Mouse (Mus musculus): Measurements from ENCODE around the gene Gm27021. TPM values are rescaled to one million over a fixed set of nuclear protein-coding genes. Genes with fewer than 3 reads are reported as not detected.

The Gm27021 gene
- polyA plus RNA-seq, 1 experiment from 2014 or later, result 5.2 TPM

DNA sequence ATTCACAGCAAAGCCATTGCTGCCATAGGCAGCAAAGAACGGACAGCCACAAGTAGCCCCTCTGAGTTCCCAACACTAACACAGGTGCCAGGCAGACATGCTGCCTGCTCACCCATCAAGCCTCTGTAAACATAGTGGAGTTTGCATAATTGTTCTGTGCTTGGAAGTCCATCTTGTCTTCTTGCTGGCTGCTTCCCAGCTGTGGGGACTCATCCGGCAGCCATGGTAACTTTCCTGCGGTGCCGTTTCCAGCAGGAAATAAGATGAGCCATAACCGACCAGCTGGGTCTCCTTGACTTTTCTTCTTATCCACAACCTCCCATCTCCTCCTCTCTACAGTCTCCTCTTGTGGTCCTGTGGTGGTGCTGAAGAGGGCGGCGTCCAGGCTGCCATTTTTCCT lies 30.5 kb upstream of the Gm27021 start:
- Histone ChIP-seq H3K4me1 (peaks cover 9% of the 10 kb centered on the region; the same call in 1 of the 2 replicates), H3K9me3 (replicated peaks) (no peaks in the 10 kb centered on the region), H3K4me2 (no peak overlapping the region), H3K27ac (replicated peaks) (no peak overlapping the region), H3K36me3 (no peaks in the 10 kb centered on the region), H3K27me3 (replicated peaks) (no peaks in the 10 kb centered on the region), H3K4me3 (replicated peaks) (no peak overlapping the region), H3K9ac (replicated peaks) (no peak overlapping the region)
- 76% methylated on average over 7 of the region's 7 CpGs for WGBS
- no peak for ATAC-seq (ENCODE audit: low FRiP score)

DNA sequence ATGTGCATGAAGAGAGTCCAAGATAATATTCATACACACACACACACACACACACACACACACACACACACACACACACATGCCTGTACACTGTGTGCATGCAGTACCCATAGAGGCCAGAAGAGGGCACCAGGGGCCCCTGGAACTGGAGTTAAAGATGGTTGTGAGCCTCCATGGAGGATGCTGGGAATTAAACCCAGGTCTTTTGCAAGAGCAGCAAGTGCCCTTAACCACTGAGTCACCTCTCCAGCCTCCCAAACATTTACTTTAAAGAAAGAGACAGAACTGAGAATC lies 30.0 kb upstream of the Gm27021 start:
- no peaks in the 10 kb centered on the region for H3K27me3 ChIP-seq (replicated peaks)
- no peak overlapping the region for H3K9ac ChIP-seq (replicated peaks)
- no peak for ATAC-seq (ENCODE audit: low FRiP score)

DNA sequence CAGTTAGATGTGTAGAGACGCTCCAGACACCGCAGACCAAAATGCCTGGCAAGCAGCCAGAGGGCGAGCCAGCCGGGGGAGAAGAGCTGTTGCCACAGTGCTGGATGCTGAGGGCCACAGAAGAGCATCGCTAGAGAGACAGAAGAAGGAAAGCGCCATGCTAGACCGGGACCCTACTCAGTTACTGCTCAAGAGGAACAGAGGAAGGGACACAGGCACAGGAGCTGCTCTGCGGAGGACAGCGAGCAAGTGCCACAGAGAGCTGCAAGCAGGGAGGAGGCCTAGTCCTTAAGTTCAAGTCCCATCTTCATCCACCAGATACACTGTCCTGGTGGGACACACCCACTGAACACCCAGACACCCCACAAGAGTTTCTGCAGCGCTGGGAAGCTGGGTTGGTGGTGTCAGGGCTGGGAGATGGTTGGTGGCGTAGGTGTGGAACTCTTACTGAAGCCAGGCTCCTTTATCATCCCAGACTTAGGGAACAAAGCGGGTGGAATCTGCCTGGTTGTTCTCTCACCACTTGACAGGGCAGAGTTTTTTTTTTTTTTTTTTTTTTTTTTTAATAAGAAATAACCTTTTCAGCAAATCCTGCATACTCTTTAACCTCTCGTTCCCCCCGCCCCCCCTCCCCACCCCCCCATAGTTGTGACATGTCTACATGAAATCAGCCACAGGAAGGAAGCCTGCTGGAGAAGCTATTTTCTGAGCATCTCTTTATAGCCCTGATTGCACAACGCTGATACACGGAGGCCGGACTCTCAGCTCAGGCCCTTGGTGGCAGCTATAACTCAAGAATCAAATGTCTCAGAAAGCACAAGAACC lies 29.5 kb upstream of the Gm27021 start:
- no peaks in the 10 kb centered on the region for H3K27me3 ChIP-seq (replicated peaks)
- ATAC-seq (ENCODE audit: low FRiP score), result no peak
- H3K9ac ChIP-seq (replicated peaks), result no peak overlapping the region
- H3K4me1 ChIP-seq, result peaks cover 9% of the 10 kb centered on the region; the same call in 1 of the 2 replicates
- 75% methylated on average over 17 of the region's 17 CpGs for WGBS
- H3K4me2 ChIP-seq, result no peak overlapping the region
- no peak overlapping the region for H3K4me3 ChIP-seq (replicated peaks)
- H3K27ac ChIP-seq (replicated peaks), result no peak overlapping the region
- H3K36me3 ChIP-seq, result no peaks in the 10 kb centered on the region
- no peaks in the 10 kb centered on the region for H3K9me3 ChIP-seq (replicated peaks)

More for the DNA sequence above, 30.0 kb upstream of the Gm27021 start:
- Histone ChIP-seq H3K36me3 (no peaks in the 10 kb centered on the region), H3K4me1 (peaks cover 9% of the 10 kb centered on the region; the same call in 1 of the 2 replicates), H3K4me3 (replicated peaks) (no peak overlapping the region), H3K27ac (replicated peaks) (no peak overlapping the region), H3K4me2 (no peak overlapping the region), H3K9me3 (replicated peaks) (no peaks in the 10 kb centered on the region)

DNA sequence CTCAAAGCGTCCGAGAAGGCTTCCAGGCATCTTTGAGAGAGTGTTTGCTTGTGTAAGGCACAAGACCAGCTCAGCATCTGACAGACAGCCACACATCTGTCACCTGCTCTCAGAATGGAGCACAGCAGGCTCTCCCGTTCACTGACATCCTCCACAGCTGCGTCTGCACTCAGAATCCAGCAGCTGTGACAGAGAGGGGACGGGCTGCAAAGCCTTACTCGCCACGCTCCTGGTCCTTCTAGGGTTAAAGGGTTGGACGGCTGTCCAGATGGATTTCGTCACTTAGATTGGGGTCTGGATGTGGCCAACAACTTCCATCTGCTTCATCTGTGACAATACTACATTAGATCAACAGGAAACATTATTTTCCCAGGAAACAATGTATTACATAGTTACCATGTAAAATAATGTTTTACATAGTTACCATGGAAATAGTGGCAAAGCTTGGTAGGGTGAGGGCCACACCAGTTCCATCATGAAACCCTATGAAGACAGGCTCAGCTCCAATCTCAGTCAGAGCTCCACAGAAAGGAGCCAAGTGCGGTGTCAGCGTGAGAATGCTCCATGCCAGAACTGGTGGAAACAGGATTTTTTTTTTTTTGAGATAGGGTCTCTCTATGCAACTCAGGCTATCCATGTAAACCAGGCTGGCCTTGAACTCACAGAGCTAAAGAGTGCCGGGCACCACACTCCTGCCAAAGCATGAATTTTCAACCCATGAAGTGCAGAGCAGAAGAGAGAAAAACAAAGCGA lies 28.7 kb upstream of the Gm27021 start:
- no peak overlapping the region for H3K9ac ChIP-seq (replicated peaks)
- no peak for ATAC-seq (ENCODE audit: low FRiP score)
- H3K27me3 ChIP-seq (replicated peaks), result no peaks in the 10 kb centered on the region
- H3K4me1 ChIP-seq, result peaks cover 9% of the 10 kb centered on the region; the same call in 1 of the 2 replicates
- WGBS, result 60% methylated on average over 13 of the region's 13 CpGs
- H3K4me3 ChIP-seq (replicated peaks), result no peak overlapping the region
- H3K4me2 ChIP-seq, result no peak overlapping the region
- H3K27ac ChIP-seq (replicated peaks), result no peak overlapping the region
- H3K36me3 ChIP-seq, result no peaks in the 10 kb centered on the region
- no peaks in the 10 kb centered on the region for H3K9me3 ChIP-seq (replicated peaks)

DNA sequence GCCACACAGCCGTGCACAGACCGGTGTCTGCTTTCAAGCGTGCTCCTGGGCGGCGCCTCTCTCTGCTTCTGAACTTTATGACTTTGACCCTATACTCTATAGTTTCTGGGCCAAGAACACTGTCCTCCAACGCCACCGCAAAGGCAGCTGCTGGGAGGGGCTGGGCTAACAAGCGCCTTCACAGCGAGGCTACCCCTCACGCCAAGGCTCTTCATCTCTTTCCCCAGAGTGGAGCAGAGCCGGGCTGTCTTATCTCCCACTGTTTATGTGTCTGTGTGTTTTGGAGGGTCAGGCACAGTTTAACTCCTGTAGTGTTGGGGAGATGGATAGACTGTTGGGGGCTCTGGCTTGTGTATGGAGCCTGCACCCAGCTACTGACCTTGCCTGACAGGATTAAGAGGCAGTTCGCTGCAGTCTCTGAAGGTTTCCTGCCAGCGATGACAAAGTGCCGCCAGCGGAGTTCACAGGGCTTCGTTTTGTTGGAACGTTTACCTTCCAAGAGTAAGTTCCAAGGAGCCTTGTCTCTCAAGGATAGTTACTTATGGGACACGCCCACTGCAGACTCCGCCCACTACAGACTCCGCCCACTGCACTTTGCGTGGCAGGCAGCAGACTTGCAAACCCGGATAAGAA lies 26.1 kb upstream of the Gm27021 start:
- WGBS, result 40% methylated on average over 22 of the region's 22 CpGs
- H3K36me3 ChIP-seq, result no peaks in the 10 kb centered on the region
- H3K4me2 ChIP-seq, result no peak overlapping the region
- H3K9ac ChIP-seq (replicated peaks), result no peak overlapping the region
- no peak for ATAC-seq (ENCODE audit: low FRiP score)
- no peak overlapping the region for H3K4me3 ChIP-seq (replicated peaks)
- H3K27me3 ChIP-seq (replicated peaks), result no peaks in the 10 kb centered on the region
- H3K9me3 ChIP-seq (replicated peaks), result no peaks in the 10 kb centered on the region
- peaks cover 9% of the 10 kb centered on the region; the same call in 1 of the 2 replicates for H3K4me1 ChIP-seq
- no peak overlapping the region for H3K27ac ChIP-seq (replicated peaks)

DNA sequence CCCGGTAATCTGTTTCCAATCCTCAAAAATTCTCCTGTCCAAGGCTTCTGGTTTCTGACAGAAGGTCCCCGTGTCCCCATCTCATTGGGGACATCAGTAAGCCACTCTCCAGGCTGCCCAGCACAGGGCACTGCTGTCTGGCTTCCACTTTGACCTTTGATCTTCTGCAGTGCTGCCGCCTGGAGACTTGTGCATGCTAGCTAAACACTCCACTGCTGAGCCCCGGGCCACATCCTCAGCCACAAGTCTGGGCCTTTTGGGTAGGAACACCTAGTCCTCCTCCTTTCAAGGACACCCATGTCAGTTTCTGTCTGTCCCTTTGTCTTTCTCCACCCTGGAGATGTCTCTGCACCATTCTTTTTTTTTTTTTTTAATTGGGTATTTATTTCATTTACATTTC lies 25.1 kb upstream of the Gm27021 start:
- Histone ChIP-seq H3K4me2 (no peak overlapping the region), H3K4me3 (replicated peaks) (no peak overlapping the region), H3K4me1 (peaks cover 9% of the 10 kb centered on the region; the same call in 1 of the 2 replicates), H3K9ac (replicated peaks) (no peak overlapping the region), H3K27ac (replicated peaks) (no peak overlapping the region), H3K36me3 (no peaks in the 10 kb centered on the region), H3K27me3 (replicated peaks) (no peaks in the 10 kb centered on the region), H3K9me3 (replicated peaks) (no peaks in the 10 kb centered on the region)
- ATAC-seq (ENCODE audit: low FRiP score), result no peak
- WGBS, result 80% methylated on average over 4 of the region's 4 CpGs

DNA sequence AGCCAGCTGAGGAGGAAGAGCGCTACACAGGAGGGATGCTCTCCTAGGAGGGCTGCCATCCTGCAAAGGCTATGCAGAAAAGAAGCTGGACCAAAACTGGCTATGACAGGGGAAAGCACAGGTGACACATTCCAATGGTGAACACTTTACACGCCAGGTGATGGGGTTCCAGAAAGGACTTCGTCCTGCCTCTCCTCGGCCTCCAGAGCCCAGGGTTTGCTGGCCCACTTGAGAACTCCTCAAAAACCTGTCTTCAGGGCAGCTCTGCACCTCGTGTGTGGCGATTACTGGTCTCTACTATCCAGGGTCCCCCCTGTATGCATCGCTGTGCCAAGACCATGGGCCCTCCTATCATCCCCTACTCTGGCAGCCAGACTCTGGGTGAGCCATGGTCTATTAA lies 20.6 kb upstream of the Gm27021 start:
- no peaks in the 10 kb centered on the region for H3K9me3 ChIP-seq (replicated peaks)
- no peaks in the 10 kb centered on the region for H3K36me3 ChIP-seq
- no peak overlapping the region for H3K27ac ChIP-seq (replicated peaks)
- H3K9ac ChIP-seq (replicated peaks), result no peak overlapping the region
- WGBS, result 87% methylated on average over 7 of the region's 7 CpGs
- no peak overlapping the region for H3K4me3 ChIP-seq (replicated peaks)
- H3K4me2 ChIP-seq, result no peak overlapping the region
- no peak for ATAC-seq (ENCODE audit: low FRiP score)
- H3K27me3 ChIP-seq (replicated peaks), result no peaks in the 10 kb centered on the region
- no peaks in the 10 kb centered on the region for H3K4me1 ChIP-seq

DNA sequence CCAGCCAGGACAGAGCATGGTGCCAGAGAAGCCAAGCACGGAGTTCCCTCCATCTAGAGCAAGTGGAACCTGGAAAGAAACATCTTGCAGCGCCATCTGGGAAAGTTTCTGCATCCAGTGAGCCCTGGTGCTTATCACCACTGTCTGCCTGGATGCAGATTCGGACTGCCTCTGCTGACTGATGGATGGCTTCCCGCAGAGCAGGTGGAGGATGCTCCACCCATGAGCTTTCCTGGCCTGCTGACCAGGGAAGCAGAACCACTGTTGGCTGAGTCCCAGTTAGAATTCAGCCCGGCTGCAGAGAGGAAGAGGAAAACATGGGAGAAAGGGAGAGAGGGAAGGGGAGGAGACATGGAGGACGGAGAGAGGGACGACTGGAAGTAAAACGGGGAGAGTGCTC lies 19.9 kb upstream of the Gm27021 start:
- WGBS, result 78% methylated on average over 8 of the region's 8 CpGs
- no peaks in the 10 kb centered on the region for H3K4me1 ChIP-seq
- no peak overlapping the region for H3K4me2 ChIP-seq
- no peaks in the 10 kb centered on the region for H3K9me3 ChIP-seq (replicated peaks)
- no peaks in the 10 kb centered on the region for H3K27me3 ChIP-seq (replicated peaks)
- ATAC-seq (ENCODE audit: low FRiP score), result no peak
- no peaks in the 10 kb centered on the region for H3K36me3 ChIP-seq
- no peak overlapping the region for H3K9ac ChIP-seq (replicated peaks)
- H3K4me3 ChIP-seq (replicated peaks), result no peak overlapping the region
- no peak overlapping the region for H3K27ac ChIP-seq (replicated peaks)

DNA sequence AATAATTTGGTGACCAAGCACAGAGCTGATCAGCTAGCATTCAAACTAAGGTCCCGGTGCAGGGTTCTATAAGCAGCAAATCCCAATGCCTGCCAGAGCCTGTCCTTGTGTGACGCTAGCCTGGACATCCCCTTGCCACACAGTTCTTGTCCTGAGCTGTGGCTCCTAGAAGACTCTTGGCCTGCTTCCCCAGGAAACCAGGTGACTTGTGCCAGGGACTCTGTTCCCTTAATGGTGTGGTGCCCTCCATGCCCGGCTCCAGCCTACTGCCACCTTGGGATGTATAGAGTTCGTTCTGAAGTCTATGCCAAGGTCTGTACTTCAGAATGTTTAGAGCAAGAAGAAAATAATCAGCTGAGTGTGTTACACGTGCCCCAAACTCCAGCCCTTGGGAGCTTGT lies 18.7 kb upstream of the Gm27021 start:
- ATAC-seq (ENCODE audit: low FRiP score), result no peak
- Histone ChIP-seq H3K9me3 (replicated peaks) (no peaks in the 10 kb centered on the region), H3K9ac (replicated peaks) (no peak overlapping the region), H3K4me3 (replicated peaks) (no peak overlapping the region), H3K27me3 (replicated peaks) (no peaks in the 10 kb centered on the region), H3K4me1 (no peaks in the 10 kb centered on the region), H3K4me2 (no peak overlapping the region), H3K27ac (replicated peaks) (no peak overlapping the region), H3K36me3 (no peaks in the 10 kb centered on the region)
- whole genome bisulfite sequencing, result 87% methylated on average over 5 of the region's 5 CpGs

DNA sequence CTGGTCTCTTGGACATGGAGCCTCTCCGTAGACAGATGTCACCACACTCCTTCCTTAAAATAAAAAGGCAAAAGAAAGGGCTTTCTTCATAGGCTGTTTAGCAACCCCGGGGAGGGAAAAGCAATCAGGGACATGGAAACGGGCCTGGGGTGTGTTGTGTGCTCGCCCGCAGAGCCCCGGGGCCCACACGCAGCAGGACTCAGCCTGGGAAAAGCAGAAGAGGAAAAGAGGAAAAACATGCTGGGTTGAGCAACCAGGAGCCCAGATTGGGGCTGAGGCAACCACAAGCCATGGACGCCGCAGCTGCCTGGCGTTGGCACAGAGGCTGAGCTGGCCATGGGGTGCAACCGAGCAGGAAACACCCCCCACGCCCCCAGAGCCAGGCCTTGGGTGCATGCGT lies 18.2 kb upstream of the Gm27021 start:
- no peak overlapping the region for H3K4me3 ChIP-seq (replicated peaks)
- no peaks in the 10 kb centered on the region for H3K36me3 ChIP-seq
- H3K27ac ChIP-seq (replicated peaks), result no peak overlapping the region
- H3K9me3 ChIP-seq (replicated peaks), result no peaks in the 10 kb centered on the region
- H3K27me3 ChIP-seq (replicated peaks), result no peaks in the 10 kb centered on the region
- no peak for ATAC-seq (ENCODE audit: low FRiP score)
- H3K4me1 ChIP-seq, result no peaks in the 10 kb centered on the region
- no peak overlapping the region for H3K9ac ChIP-seq (replicated peaks)
- WGBS, result 90% methylated on average over 13 of the region's 13 CpGs
- no peak overlapping the region for H3K4me2 ChIP-seq

DNA sequence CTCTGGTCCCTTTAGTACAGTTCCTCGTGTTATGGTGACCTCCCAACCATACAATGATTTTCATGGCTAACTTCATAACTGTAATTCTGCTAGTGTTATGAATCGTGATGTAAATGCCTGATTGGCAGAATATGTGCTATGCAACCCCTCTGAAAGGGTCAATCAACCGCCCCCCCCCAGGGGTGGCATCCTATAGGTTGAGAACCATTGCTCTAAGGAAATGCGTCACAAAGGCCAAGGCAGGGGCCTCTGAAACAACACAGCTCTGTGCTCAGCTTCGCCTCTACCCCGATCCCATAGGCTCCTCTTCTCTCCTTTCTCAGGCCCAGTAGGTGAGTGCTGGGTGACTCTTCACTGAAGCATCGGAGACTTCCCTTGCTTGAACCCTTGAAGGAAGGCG lies 17.7 kb upstream of the Gm27021 start:
- Histone ChIP-seq H3K27me3 (replicated peaks) (no peaks in the 10 kb centered on the region), H3K27ac (replicated peaks) (no peak overlapping the region), H3K9me3 (replicated peaks) (no peaks in the 10 kb centered on the region), H3K4me3 (replicated peaks) (no peak overlapping the region), H3K36me3 (no peaks in the 10 kb centered on the region), H3K9ac (replicated peaks) (no peak overlapping the region), H3K4me2 (no peak overlapping the region), H3K4me1 (no peaks in the 10 kb centered on the region)
- WGBS, result 86% methylated on average over 8 of the region's 8 CpGs
- no peak for ATAC-seq (ENCODE audit: low FRiP score)

DNA sequence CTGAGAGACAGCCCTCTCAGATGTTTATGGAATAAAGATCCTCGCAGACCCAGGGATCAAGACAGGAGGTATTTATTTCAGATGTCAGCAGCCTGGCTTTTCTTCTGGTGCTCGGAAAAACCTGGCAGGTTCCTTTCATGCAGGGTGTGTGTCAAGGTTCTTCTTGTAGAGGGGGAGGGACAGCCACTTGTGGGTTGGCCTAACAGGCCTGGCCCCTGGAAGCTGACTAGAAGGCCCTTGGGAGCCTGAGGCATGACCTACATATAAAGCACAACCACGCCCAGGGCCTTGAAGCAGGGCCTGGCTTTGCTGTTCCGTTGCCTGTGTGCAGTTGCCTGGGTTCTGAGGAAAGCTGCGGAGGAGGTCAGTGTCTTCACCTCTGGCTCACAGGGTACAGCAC lies 17.2 kb upstream of the Gm27021 start:
- no peaks in the 10 kb centered on the region for H3K27me3 ChIP-seq (replicated peaks)
- H3K4me1 ChIP-seq, result no peaks in the 10 kb centered on the region
- no peak overlapping the region for H3K27ac ChIP-seq (replicated peaks)
- 75% methylated on average over 5 of the region's 5 CpGs for WGBS
- no peak for ATAC-seq (ENCODE audit: low FRiP score)
- H3K36me3 ChIP-seq, result no peaks in the 10 kb centered on the region
- H3K9ac ChIP-seq (replicated peaks), result no peak overlapping the region
- H3K9me3 ChIP-seq (replicated peaks), result no peaks in the 10 kb centered on the region
- H3K4me2 ChIP-seq, result no peak overlapping the region
- no peak overlapping the region for H3K4me3 ChIP-seq (replicated peaks)

Measured in neural tube, embryonic 15.5 days (tissue).